Comparison of ENCODE assay signal across 12 mouse cellular contexts in genomic region chr16:37729381-37730150, GRCm38 (mm10). TPM values are rescaled to one million over a fixed set of nuclear protein-coding genes. Genes with fewer than 3 reads are reported as not detected.
DNase-seq lines count a peak whose midpoint lies in the region; ATAC-seq and TF ChIP-seq lines count a peak whose summit lies in the region.
"Had no signal": no experiment of that assay in that cellular context is flagged by ENCODE, and none has a peak within 500 bp of the region (broad histone marks: within the 10 kb centered on the region; RNA-seq: fewer than 3 reads in every experiment).

No protein-coding gene starts in this region.

- no peak overlapping the region for H3K4me2 ChIP-seq in hindbrain, postnatal 0 days (ENCODE audit: low read depth, low read length)
- no peak overlapping the region for H3K4me2 ChIP-seq in hindbrain, embryonic 16.5 days (ENCODE audit: low read length)
- H3K4me2 ChIP-seq in embryonic facial prominence, embryonic 15.5 days (replicated peaks): no peak overlapping the region
- H3K4me2 ChIP-seq: liver, embryonic 15.5 days; midbrain, embryonic 15.5 days; neural tube, embryonic 13.5 days had no signal

- 47% methylated on average over 9 of the region's 9 CpGs for WGBS in hindbrain, postnatal 0 days
- 53% methylated on average over 9 of the region's 9 CpGs for WGBS in hindbrain, embryonic 16.5 days
- 60% methylated on average over 9 of the region's 9 CpGs for WGBS in embryonic facial prominence, embryonic 15.5 days

- H3K4me3 ChIP-seq in hindbrain, postnatal 0 days (ENCODE audit: low read length): no peak overlapping the region
- H3K4me3 ChIP-seq in hindbrain, embryonic 16.5 days (ENCODE audit: low read length): no peak overlapping the region
- H3K4me3 ChIP-seq in G1E (ENCODE audit: low read depth, low read length): no peak overlapping the region
- H3K4me3 ChIP-seq in embryonic facial prominence, embryonic 15.5 days (replicated peaks): no peak overlapping the region
- H3K4me3 ChIP-seq: liver, embryonic 15.5 days; midbrain, embryonic 15.5 days; neural tube, embryonic 13.5 days had no signal

- no peaks in the 10 kb centered on the region for H3K36me3 ChIP-seq in hindbrain, postnatal 0 days (ENCODE audit: insufficient read depth, low read length)
- H3K36me3 ChIP-seq in hindbrain, embryonic 16.5 days (ENCODE audit: control insufficient read depth, insufficient read depth, low read length): no peaks in the 10 kb centered on the region
- no peaks in the 10 kb centered on the region for H3K36me3 ChIP-seq in G1E (replicated peaks)
- no peaks in the 10 kb centered on the region for H3K36me3 ChIP-seq in embryonic facial prominence, embryonic 15.5 days
- H3K36me3 ChIP-seq: liver, embryonic 15.5 days; midbrain, embryonic 15.5 days; neural tube, embryonic 13.5 days had no signal

- H3K27me3 ChIP-seq in hindbrain, postnatal 0 days (ENCODE audit: insufficient read depth, low read length): no peaks in the 10 kb centered on the region
- H3K27me3 ChIP-seq in hindbrain, embryonic 16.5 days (replicated peaks; ENCODE audit: control insufficient read depth, insufficient read depth, low read length): no peaks in the 10 kb centered on the region
- peaks cover 46% of the 10 kb centered on the region for H3K27me3 ChIP-seq in G1E (ENCODE audit: insufficient read depth, low read length)
- H3K27me3 ChIP-seq in embryonic facial prominence, embryonic 15.5 days: no peaks in the 10 kb centered on the region
- H3K27me3 ChIP-seq: liver, embryonic 15.5 days; midbrain, embryonic 15.5 days; neural tube, embryonic 13.5 days had no signal

- no peaks in the 10 kb centered on the region for H3K9me3 ChIP-seq in hindbrain, postnatal 0 days (ENCODE audit: low read length)
- H3K9me3 ChIP-seq in hindbrain, embryonic 16.5 days (ENCODE audit: control insufficient read depth, low read length): no peaks in the 10 kb centered on the region
- H3K9me3 ChIP-seq in G1E (replicated peaks): no peaks in the 10 kb centered on the region
- H3K9me3 ChIP-seq in embryonic facial prominence, embryonic 15.5 days (replicated peaks): no peaks in the 10 kb centered on the region
- H3K9me3 ChIP-seq: liver, embryonic 15.5 days; midbrain, embryonic 15.5 days; neural tube, embryonic 13.5 days had no signal

- H3K9ac ChIP-seq in hindbrain, postnatal 0 days (replicated peaks; ENCODE audit: low read length): no peak overlapping the region
- no peak overlapping the region for H3K9ac ChIP-seq in hindbrain, embryonic 16.5 days (ENCODE audit: low read depth, low read length)
- no peak overlapping the region for H3K9ac ChIP-seq in embryonic facial prominence, embryonic 15.5 days
- H3K9ac ChIP-seq: liver, embryonic 15.5 days; midbrain, embryonic 15.5 days; neural tube, embryonic 13.5 days had no signal

- H3K4me1 ChIP-seq in hindbrain, postnatal 0 days (ENCODE audit: insufficient read depth, low read length): no peaks in the 10 kb centered on the region; the same call in 1 of the 2 replicates
- H3K4me1 ChIP-seq in hindbrain, embryonic 16.5 days (ENCODE audit: control insufficient read depth, insufficient read depth, low read depth, low read length): peaks cover 5% of the 10 kb centered on the region
- H3K4me1 ChIP-seq in G1E (ENCODE audit: insufficient read depth, low read depth, low read length): peaks cover 35% of the 10 kb centered on the region
- H3K4me1 ChIP-seq in embryonic facial prominence, embryonic 15.5 days: peaks cover 37% of the 10 kb centered on the region
- H3K4me1 ChIP-seq: liver, embryonic 15.5 days had no signal

- peak; percentile 30 for DNase-seq in adrenal gland, postnatal 10 days
- no peak for DNase-seq in adrenal gland, adult 8-10 months
- peak; percentile 35 for DNase-seq in hindbrain, postnatal 0 days (ENCODE audit: low spot score)
- no peak for DNase-seq in G1E (ENCODE audit: low spot score)
- DNase-seq in spleen, postnatal 36 days (ENCODE audit: low spot score in 2 of 2): no peak
- DNase-seq in right cerebral cortex, postnatal 14 days: no peak
- DNase-seq: cerebellum, adult 8-10 months had no signal

- H3K27ac ChIP-seq in hindbrain, postnatal 0 days: 0 out of 2 replicates have a peak overlapping the region, but pooled peaks have one; percentile 5
- no peak overlapping the region for H3K27ac ChIP-seq in hindbrain, embryonic 16.5 days (ENCODE audit: low read depth, low read length)
- peak overlapping the region; percentile 77 for H3K27ac ChIP-seq in embryonic facial prominence, embryonic 15.5 days (replicated peaks)
- H3K27ac ChIP-seq: liver, embryonic 15.5 days; midbrain, embryonic 15.5 days; neural tube, embryonic 13.5 days had no signal

- no peak for ATAC-seq in hindbrain, postnatal 0 days
- ATAC-seq in hindbrain, embryonic 16.5 days: no peak
- ATAC-seq in G1E (ENCODE audit: extremely low read depth, insufficient number of reproducible peaks, low FRiP score, poor library complexity, severe bottlenecking): 0 out of 2 replicates have a peak, but pooled peaks have one; percentile 12
- no peak for ATAC-seq in embryonic facial prominence, embryonic 15.5 days (ENCODE audit: insufficient number of reproducible peaks, low FRiP score, low TSS enrichment, low read depth)
- ATAC-seq: midbrain, embryonic 15.5 days had no signal

- no peak for TF ChIP-seq CTCF in hindbrain, postnatal 0 days (IDR thresholded peaks at IDR 0.05; ENCODE audit: low read depth)
- no peak for TF ChIP-seq CTCF in G1E (IDR thresholded peaks at IDR 0.05; ENCODE audit: low read depth, low read length)

RNA-seq across cellular contexts. Expression of gene Fstl1, which starts 47.1 kb away (rescaled TPM):
- total RNA-seq in adrenal gland, postnatal 10 days (2021): 100 to 1,000 TPM; 215 to 264 TPM
- total RNA-seq in adrenal gland, adult 8-10 months (2022): 10 to 100 TPM; 21.2 to 45.6 (median 33.8) TPM
- total RNA-seq in hindbrain, postnatal 0 days (2014; rRNA removed): 53.1 and 53.5 TPM in 2 replicates
- 71.5 and 71.8 TPM in 2 replicates for polyA plus RNA-seq in hindbrain, postnatal 0 days (2015; fragmentation: Nextera tagmentation; extraction: Ambion mirVana)
- 81.2 and 110 TPM in 2 replicates for polyA plus RNA-seq in hindbrain, embryonic 16.5 days (2015; fragmentation: Nextera tagmentation; extraction: Ambion mirVana)
- total RNA-seq in G1E (2014; fragmentation: Nextera tagmentation): 2.9 and 4.8 TPM in 2 replicates
- total RNA-seq in G1E (2017): 6.5 and 7.4 TPM in 2 replicates
- polyA plus RNA-seq in G1E (2012): 0.67 and 0.68 TPM in 2 replicates
- polyA plus RNA-seq in embryonic facial prominence, embryonic 15.5 days (2015; fragmentation: Nextera tagmentation; extraction: Ambion mirVana): 725 and 741 TPM in 2 replicates

Comparison
In these comparisons a context has a peak if more than half of its experiments do, and no peak if none do; other contexts are left out.
1. DNase-seq: peak in adrenal gland, postnatal 10 days (single experiment) and hindbrain, postnatal 0 days (single experiment); none in adrenal gland, adult 8-10 months (single experiment), G1E (single experiment), spleen, postnatal 36 days (0 of 2) and right cerebral cortex, postnatal 14 days (single experiment).